Mouse (Mus musculus): Measurements from ENCODE around the gene Abhd6.

Abhd6 gene

GRCm38 (mm10) chr14:8030535-8030934 lies 27.8 kb downstream of the Abhd6 start:
- no peak for DNase-seq (ENCODE audit: low spot score)

GRCm38 (mm10) chr14:8032087-8032944 lies 29.6 kb downstream of the Abhd6 start:
- no peak for DNase-seq (ENCODE audit: low spot score)

- DNase-seq (ENCODE audit: low spot score), result no peak
These were observed 31.9 kb downstream of the Abhd6 start for GRCm38 (mm10) chr14:8034561-8034960.

- no peak for DNase-seq (ENCODE audit: low spot score)
These were observed 33.2 kb downstream of the Abhd6 start for GRCm38 (mm10) chr14:8035951-8036350.

- DNase-seq (ENCODE audit: low spot score), result no peak
These were observed 33.7 kb downstream of the Abhd6 start for GRCm38 (mm10) chr14:8036406-8036805.

GRCm38 (mm10) chr14:8038150-8038549 lies 35.4 kb downstream of the Abhd6 start:
- no peak for DNase-seq (ENCODE audit: low spot score)

- peak; percentile 33 for DNase-seq (ENCODE audit: low spot score)
These were observed 36.2 kb downstream of the Abhd6 start for GRCm38 (mm10) chr14:8038791-8039448.

GRCm38 (mm10) chr14:8040179-8040578 lies 37.5 kb downstream of the Abhd6 start:
- DNase-seq (ENCODE audit: low spot score), result no peak

- DNase-seq (ENCODE audit: low spot score), result no peak
These were observed 38.4 kb downstream of the Abhd6 start for GRCm38 (mm10) chr14:8040911-8041678.

GRCm38 (mm10) chr14:8042120-8042519 lies 39.4 kb downstream of the Abhd6 start:
- no peak for DNase-seq (ENCODE audit: low spot score)

- DNase-seq (ENCODE audit: low spot score), result no peak
These were observed 39.9 kb downstream of the Abhd6 start for GRCm38 (mm10) chr14:8042577-8042976.

GRCm38 (mm10) chr14:8044330-8044729 lies 41.6 kb downstream of the Abhd6 start:
- DNase-seq (ENCODE audit: low spot score), result peak; percentile 11

- DNase-seq (ENCODE audit: low spot score), result no peak
These were observed 42.1 kb downstream of the Abhd6 start for GRCm38 (mm10) chr14:8044786-8045185.

- DNase-seq (ENCODE audit: low spot score), result no peak
These were observed 42.6 kb downstream of the Abhd6 start for GRCm38 (mm10) chr14:8045187-8045846.

- DNase-seq (ENCODE audit: low spot score), result no peak
These were observed 44.1 kb downstream of the Abhd6 start for GRCm38 (mm10) chr14:8046839-8047238.

GRCm38 (mm10) chr14:8049334-8049733 lies 46.6 kb downstream of the Abhd6 start:
- no peak for DNase-seq (ENCODE audit: low spot score)

- DNase-seq (ENCODE audit: low spot score), result no peak
These were observed 49.2 kb downstream of the Abhd6 start for GRCm38 (mm10) chr14:8051869-8052268.

GRCm38 (mm10) chr14:8052661-8053060 lies 50.0 kb downstream of the Abhd6 start:
- no peak for DNase-seq (ENCODE audit: low spot score)

- peak; percentile 44 for DNase-seq (ENCODE audit: low spot score)
These were observed 51.8 kb downstream of the Abhd6 start for GRCm38 (mm10) chr14:8054310-8055102.

- DNase-seq (ENCODE audit: low spot score), result no peak
These were observed 53.4 kb downstream of the Abhd6 start for GRCm38 (mm10) chr14:8056076-8056475.

- no peak for DNase-seq (ENCODE audit: low spot score)
These were observed 57.2 kb downstream of the Abhd6 start for GRCm38 (mm10) chr14:8059938-8060337.
